Mouse (Mus musculus) MEL (cell line): ENCODE results near the gene Cdc42bpb. TPM values are rescaled to one million over a fixed set of nuclear protein-coding genes. Genes with fewer than 3 reads are reported as not detected.

ENCODE experiments used
- DNase-seq: peaks from one replicate; pipeline ENCODE4 v3.0.0; 2011; ENCODE audit warnings: low read depth, low spot score
- H3K27ac ChIP-seq: 2 replicates; pipeline ENCODE4 v1.5.1; 2012; ENCODE audit warnings: low read depth, mild to moderate bottlenecking, control low read depth, low read length, moderate library complexity; ENCODE audit not compliant: control insufficient read depth
- H3K27me3 ChIP-seq, 2 experiments: fragments of 150-350 bp in 1 of 2; sonication (generic) in 1 of 2; 2 replicates each; pipeline ENCODE4 v1.6.1; 2012; ENCODE audit warnings: low read length in 2 of 2, mild to moderate bottlenecking in 2 of 2, improper control_type of control experiment in 1 of 2, moderate library complexity in 1 of 2; ENCODE audit not compliant: insufficient read depth in 2 of 2, control insufficient read depth in 1 of 2
- H3K36me3 ChIP-seq, 2 experiments: 2 replicates each; pipeline ENCODE4 v1.6.1; 2012 to 2014; ENCODE audit warnings: low read length in 2 of 2, improper control_type of control experiment in 1 of 2, inconsistent platforms in 1 of 2, mild to moderate bottlenecking in 1 of 2; ENCODE audit not compliant: insufficient read depth in 2 of 2, control insufficient read depth in 1 of 2
- H3K4me1 ChIP-seq, 2 experiments: fragments of 150-350 bp in 1 of 2; sonication (generic) in 1 of 2; 2 replicates each; pipeline ENCODE4 v1.6.1; 2012; ENCODE audit warnings: low read length in 2 of 2, improper control_type of control experiment in 1 of 2, mild to moderate bottlenecking in 1 of 2; ENCODE audit not compliant: insufficient read depth in 2 of 2, control insufficient read depth in 1 of 2
- H3K4me3 ChIP-seq, 2 experiments: fragments of 150-350 bp in 1 of 2; sonication (generic) in 1 of 2; 2 replicates each; pipeline ENCODE4 v1.5.1; 2012; ENCODE audit warnings: low read depth in 2 of 2, low read length in 2 of 2, mild to moderate bottlenecking in 2 of 2, moderate library complexity in 2 of 2, control low read depth in 1 of 2, improper control_type of control experiment in 1 of 2; ENCODE audit not compliant: control insufficient read depth in 1 of 2, insufficient read depth in 1 of 2
- H3K79me2 ChIP-seq: 2 replicates; pipeline ENCODE4 v1.6.1; 2012; ENCODE audit warnings: mild to moderate bottlenecking, low read length, moderate library complexity; ENCODE audit not compliant: control insufficient read depth, poor library complexity, insufficient read depth
- H3K9ac ChIP-seq: 2 replicates; pipeline ENCODE4 v1.6.1; 2012; ENCODE audit warnings: low read depth, mild to moderate bottlenecking, control low read depth, low read length, moderate library complexity; ENCODE audit not compliant: control insufficient read depth, poor library complexity, severe bottlenecking
- H3K9me3 ChIP-seq: fragments of 150-350 bp; sonication (generic); replicated peaks from 2 replicates; pipeline ENCODE4 v1.6.1; 2012; ENCODE audit warnings: mild to moderate bottlenecking, low read length, improper control_type of control experiment, moderate library complexity; ENCODE audit not compliant: insufficient read depth
- BHLHE40 ChIP-seq: IDR thresholded peaks from 2 replicates; pipeline ENCODE4 v1.6.1; 2012; ENCODE audit warnings: low read depth, mild to moderate bottlenecking, inconsistent platforms, low read length, improper control_type of control experiment, borderline replicate concordance
- CHD1 ChIP-seq: IDR thresholded peaks from 2 replicates; pipeline ENCODE4 v1.6.1; 2012; ENCODE audit warnings: low read depth, mild to moderate bottlenecking, inconsistent platforms, low read length, improper control_type of control experiment
- CHD2 ChIP-seq: IDR thresholded peaks from 2 replicates; pipeline ENCODE4 v1.6.1; 2011; ENCODE audit warnings: low read length, improper control_type of control experiment
- CTCF ChIP-seq, 3 experiments: IDR thresholded peaks in 2 of 3; conservative IDR thresholded peaks in 1 of 3; 2 replicates each; pipeline ENCODE4 v1.5.1; 2011 to 2012; ENCODE audit warnings: low read length in 3 of 3, low read depth in 2 of 3, mild to moderate bottlenecking in 2 of 3, improper control_type of control experiment in 1 of 3, inconsistent platforms in 1 of 3, mixed read lengths in 1 of 3, moderate library complexity in 1 of 3; ENCODE audit not compliant: control insufficient read depth in 1 of 3, insufficient read depth in 1 of 3, poor library complexity in 1 of 3, severe bottlenecking in 1 of 3
- E2F4 ChIP-seq: IDR thresholded peaks from 2 replicates; pipeline ENCODE4 v1.6.1; 2011; ENCODE audit warnings: low read depth, low read length, improper control_type of control experiment, borderline replicate concordance
- EP300 ChIP-seq, 2 experiments: IDR thresholded peaks; 2 replicates each; pipeline ENCODE4 v1.6.1; 2011; ENCODE audit warnings: improper control_type of control experiment in 2 of 2, low read length in 2 of 2, low read depth in 1 of 2, mild to moderate bottlenecking in 1 of 2
- ETS1 ChIP-seq: IDR thresholded peaks from 2 replicates; pipeline ENCODE4 v1.6.1; 2012; ENCODE audit warnings: low read depth, mild to moderate bottlenecking, inconsistent platforms, low read length, improper control_type of control experiment, moderate library complexity
- GABPA ChIP-seq: IDR thresholded peaks from 2 replicates; pipeline ENCODE4 v1.6.1; 2012; ENCODE audit warnings: low read depth, mild to moderate bottlenecking, inconsistent platforms, low read length, improper control_type of control experiment, moderate library complexity
- GATA1 ChIP-seq: IDR thresholded peaks from 2 replicates; pipeline ENCODE4 v1.6.1; 2011; ENCODE audit warnings: low read depth, low read length, improper control_type of control experiment
- HCFC1 ChIP-seq: IDR thresholded peaks from 2 replicates; pipeline ENCODE4 v1.6.1; 2012; ENCODE audit warnings: low read depth, mild to moderate bottlenecking, inconsistent platforms, low read length, improper control_type of control experiment, moderate library complexity
- JUND ChIP-seq: IDR thresholded peaks from 2 replicates; pipeline ENCODE4 v1.6.1; 2011; ENCODE audit warnings: low read depth, mild to moderate bottlenecking, improper control_type of control experiment, low read length
- MAX ChIP-seq: IDR thresholded peaks from 2 replicates; pipeline ENCODE4 v1.6.1; 2011; ENCODE audit warnings: low read length, improper control_type of control experiment
- MAZ ChIP-seq: IDR thresholded peaks from 2 replicates; pipeline ENCODE4 v1.6.1; 2012; ENCODE audit warnings: low read depth, mild to moderate bottlenecking, inconsistent platforms, low read length, improper control_type of control experiment
- MEF2A ChIP-seq: IDR thresholded peaks from 2 replicates; pipeline ENCODE4 v1.6.1; 2014; ENCODE audit warnings: low read depth, mild to moderate bottlenecking, inconsistent platforms, low read length, improper control_type of control experiment; ENCODE audit not compliant: poor library complexity, insufficient replicate concordance, severe bottlenecking; ENCODE audit errors: extremely low read depth
- MYC ChIP-seq: IDR thresholded peaks from 2 replicates; pipeline ENCODE4 v1.6.1; 2011; ENCODE audit warnings: low read depth, mild to moderate bottlenecking, low read length, improper control_type of control experiment, moderate library complexity
- POLR2A ChIP-seq, 2 experiments: IDR thresholded peaks; 2 replicates each; pipeline ENCODE4 v1.6.1; 2011 to 2012; ENCODE audit warnings: low read length in 2 of 2, mild to moderate bottlenecking in 2 of 2, control low read depth in 1 of 2, improper control_type of control experiment in 1 of 2, low read depth in 1 of 2, moderate library complexity in 1 of 2; ENCODE audit not compliant: control insufficient read depth in 1 of 2, insufficient read depth in 1 of 2, poor library complexity in 1 of 2
- POLR2AphosphoS2 ChIP-seq: IDR thresholded peaks from 2 replicates; pipeline ENCODE4 v1.6.1; 2011; ENCODE audit warnings: low read length, improper control_type of control experiment
- POLR2AphosphoS5 ChIP-seq: IDR thresholded peaks from 2 replicates; pipeline ENCODE4 v1.6.1; 2012; ENCODE audit warnings: low read depth, borderline replicate concordance, mild to moderate bottlenecking, inconsistent platforms, low read length, moderate library complexity, mixed read lengths
- SIN3A ChIP-seq: IDR thresholded peaks from 2 replicates; pipeline ENCODE4 v1.6.1; 2012; ENCODE audit warnings: low read length, improper control_type of control experiment, inconsistent platforms
- TBP ChIP-seq: IDR thresholded peaks from 2 replicates; pipeline ENCODE4 v1.8.0; 2011; ENCODE audit warnings: low read depth, low read length, improper control_type of control experiment
- TCF12 ChIP-seq: IDR thresholded peaks from 2 replicates; pipeline ENCODE4 v1.6.1; 2014; ENCODE audit warnings: low read depth, mild to moderate bottlenecking, inconsistent platforms, low read length, improper control_type of control experiment, moderate library complexity
- UBTF ChIP-seq: IDR thresholded peaks from 2 replicates; pipeline ENCODE4 v1.6.1; 2012; ENCODE audit warnings: low read depth, mild to moderate bottlenecking, inconsistent platforms, low read length, improper control_type of control experiment, moderate library complexity, borderline replicate concordance; ENCODE audit not compliant: insufficient read depth
- USF1 ChIP-seq: IDR thresholded peaks from 2 replicates; pipeline ENCODE4 v1.6.1; 2014; ENCODE audit warnings: low read depth, mild to moderate bottlenecking, inconsistent platforms, low read length, improper control_type of control experiment, moderate library complexity
- USF2 ChIP-seq, 2 experiments: IDR thresholded peaks; 2 replicates each; pipeline ENCODE4 v1.6.1; 2011 to 2012; ENCODE audit warnings: improper control_type of control experiment in 2 of 2, low read length in 2 of 2, borderline replicate concordance in 1 of 2, inconsistent platforms in 1 of 2, low read depth in 1 of 2, mild to moderate bottlenecking in 1 of 2; ENCODE audit not compliant: insufficient read depth in 1 of 2
- ZKSCAN1 ChIP-seq: IDR thresholded peaks from 2 replicates; pipeline ENCODE4 v1.6.1; 2012; ENCODE audit warnings: low read depth, mild to moderate bottlenecking, inconsistent platforms, low read length, improper control_type of control experiment, moderate library complexity
- ZMIZ1 ChIP-seq: IDR thresholded peaks from 2 replicates; pipeline ENCODE4 v1.6.1; 2012; ENCODE audit warnings: low read depth, mild to moderate bottlenecking, inconsistent platforms, low read length, improper control_type of control experiment, moderate library complexity
- polyA plus RNA-seq, 2 experiments: library from polyadenylated mRNA; stranded (reverse) in 1 of 2; unstranded in 1 of 2; fragments of >175 nt in 1 of 2; fragments of >200 nt in 1 of 2; gene quantifications; 2 replicates each; pipeline versions ENCODE4 v1.2.1 to v1.2.4; 2012; ENCODE audit warnings: low replicate concordance in 2 of 2, low read depth in 1 of 2; ENCODE audit not compliant: insufficient read length in 2 of 2, insufficient read depth in 1 of 2, missing spikeins in 1 of 2
- total RNA-seq: library from RNA; depleted of rRNA; stranded (reverse); fragments of 300-350 nt; gene quantifications from 2 replicates; pipeline ENCODE4 v1.2.3, GENCODE M21; 2012

The Cdc42bpb gene
- total and polyA plus RNA-seq, 3 experiments: not detected

DNA sequence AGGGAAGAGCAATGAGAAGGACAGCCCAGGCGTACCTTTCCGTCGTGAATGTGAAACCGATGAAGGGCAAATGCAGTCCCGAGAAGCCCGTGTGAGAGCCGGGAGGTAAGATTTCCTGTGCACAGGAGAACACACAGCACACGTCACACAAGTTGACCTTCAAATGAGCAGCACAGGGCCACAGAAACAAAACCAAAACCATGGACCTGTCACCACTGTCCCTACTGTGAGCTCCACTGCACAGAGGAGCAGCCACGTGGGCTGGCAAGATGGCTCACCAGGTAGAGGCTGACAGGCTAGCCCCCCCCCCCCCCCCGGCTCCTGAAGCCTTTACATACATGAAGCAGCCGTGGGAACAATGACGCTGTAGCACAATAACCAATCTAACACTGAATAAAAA is 52.6 kb downstream of the Cdc42bpb start:
- TF ChIP-seq TBP (no peak), E2F4 (no peak), UBTF (no peak), MEF2A (no peak), SIN3A (no peak), TCF12 (no peak), BHLHE40 (no peak), CHD2 (no peak), GABPA (no peak), CTCF (IDR thresholded peaks at IDR 0.05 in 2 of 3, conservative IDR thresholded peaks at IDR 0.05 in 1 of 3; ENCODE audit: control insufficient read depth in 1 of 3, insufficient read depth in 1 of 3, low read depth in 2 of 3, low read length in 3 of 3, poor library complexity in 1 of 3, severe bottlenecking in 1 of 3) (no peak), JUND (no peak), CHD1 (no peak), MAX (no peak), MAZ (no peak), ZKSCAN1 (no peak), HCFC1 (no peak), POLR2AphosphoS5 (no peak)
- H3K79me2 ChIP-seq: no peaks in the 10 kb centered on the region
- DNase-seq: no peak
- H3K4me3 ChIP-seq: no peak overlapping the region
- H3K36me3 ChIP-seq: no peaks in the 10 kb centered on the region
- H3K9me3 ChIP-seq: no peaks in the 10 kb centered on the region
- H3K4me1 ChIP-seq: no peaks in the 10 kb centered on the region
- H3K27ac ChIP-seq: no peak overlapping the region
- no peak overlapping the region for H3K9ac ChIP-seq
- H3K27me3 ChIP-seq: peaks cover 0 to 6% of the 10 kb centered on the region in 2 experiments; a peak in 2 of 4 replicates

- H3K9me3 ChIP-seq: no peaks in the 10 kb centered on the region
- no peaks in the 10 kb centered on the region for H3K79me2 ChIP-seq
- H3K36me3 ChIP-seq: no peaks in the 10 kb centered on the region
- no peak overlapping the region for H3K9ac ChIP-seq
- no peak overlapping the region for H3K4me3 ChIP-seq
- no peaks in the 10 kb centered on the region for H3K4me1 ChIP-seq
- no peak for DNase-seq
- TF ChIP-seq MYC: no peak
- no peak for TF ChIP-seq POLR2AphosphoS2
- TF ChIP-seq GATA1: no peak
- TF ChIP-seq USF2 (IDR thresholded peaks at IDR 0.05; ENCODE audit: borderline replicate concordance in 1 of 2, insufficient read depth in 1 of 2, low read depth in 1 of 2, low read length in 2 of 2): no peak
- TF ChIP-seq CHD2: no peak
- TF ChIP-seq ZMIZ1: no peak
- no peak for TF ChIP-seq MAX
- TF ChIP-seq POLR2A (IDR thresholded peaks at IDR 0.05; ENCODE audit: control insufficient read depth in 1 of 2, insufficient read depth in 1 of 2, low read depth in 1 of 2, low read length in 2 of 2, poor library complexity in 1 of 2): no peak
- no peak for TF ChIP-seq GABPA
- TF ChIP-seq ETS1: no peak
- no peak for TF ChIP-seq EP300 (IDR thresholded peaks at IDR 0.05; ENCODE audit: low read depth in 1 of 2, low read length in 2 of 2)
- TF ChIP-seq ZKSCAN1: no peak
- TF ChIP-seq POLR2AphosphoS5: no peak
- no peak for TF ChIP-seq USF1
- TF ChIP-seq TCF12: no peak
- TF ChIP-seq, all 39 proteins: peak for 0
- Histone ChIP-seq H3K27me3 (peaks cover 0 to 5% of the 10 kb centered on the region in 2 experiments; a peak in 2 of 4 replicates), H3K27ac (no peak overlapping the region)
These were observed 53.0 kb downstream of the Cdc42bpb start for GRCm38 (mm10) chr12:111324536-111324935.
